Mouse (Mus musculus): Measurements from ENCODE around the gene Sfxn3.

DNA sequence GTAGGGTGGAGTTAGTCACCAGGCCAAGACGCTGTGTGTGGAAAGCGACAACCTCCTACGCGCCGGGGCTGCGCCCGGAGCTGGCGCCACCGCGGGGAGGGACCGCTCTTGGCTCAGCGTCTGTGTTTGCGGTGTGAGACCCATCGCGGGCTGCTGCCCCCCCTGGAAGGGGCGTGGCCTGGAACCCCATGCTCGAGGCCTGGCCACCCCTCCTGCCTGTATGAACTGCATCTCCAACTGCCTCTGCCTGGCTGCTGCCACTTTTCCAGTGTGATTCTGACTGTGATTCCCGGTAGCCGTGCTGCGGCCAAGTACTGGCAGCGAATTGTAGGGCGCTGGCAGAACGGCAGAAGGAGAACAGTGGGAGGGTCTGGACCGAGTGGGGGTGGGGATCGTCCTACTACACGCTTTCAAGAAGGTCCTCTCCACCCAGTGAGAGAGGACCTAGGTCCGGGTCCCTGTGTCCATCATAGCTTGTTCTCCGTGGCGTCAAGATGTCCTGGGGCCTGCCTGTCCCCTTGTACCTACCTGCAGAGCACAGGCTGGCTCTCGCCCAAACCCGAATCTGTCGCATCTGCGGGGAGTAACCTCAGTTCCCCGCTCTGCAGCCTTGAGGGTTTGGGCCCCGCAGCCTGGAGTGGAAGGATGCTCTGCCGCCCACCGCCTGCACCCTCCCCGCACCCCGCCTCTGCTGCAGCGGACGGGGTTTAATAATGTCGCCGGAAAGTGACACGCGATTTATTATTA, 32.6 kb downstream of the Sfxn3 start:
- TF ChIP-seq CTCF (IDR thresholded peaks at IDR 0.05; ENCODE audit: borderline replicate concordance, extremely low read depth, insufficient read depth, insufficient read length) (no peak), POLR2A (IDR thresholded peaks at IDR 0.05; ENCODE audit: borderline replicate concordance, extremely low read depth, insufficient read depth, insufficient read length, poor library complexity, severe bottlenecking) (no peak)

Measured in brain, embryonic 14.5 days (tissue).